Mouse (Mus musculus): ENCODE data around the gene Cfap77.

- TF ChIP-seq POLR2A (IDR thresholded peaks at IDR 0.05; ENCODE audit: control insufficient read depth, extremely low read depth, insufficient read depth, low read length, poor library complexity) = no peak
- TF ChIP-seq CTCF (IDR thresholded peaks at IDR 0.05; ENCODE audit: borderline replicate concordance, control insufficient read depth, extremely low read depth, insufficient read depth, low read length, poor library complexity) = no peak
Observed at GRCm38 (mm10) chr2:29074676-29075075, 19.8 kb upstream of the Cfap77 start.
